Mouse (Mus musculus) stomach, embryonic 14.5 days (tissue): ENCODE measurements around the gene Tmem178b. TPM values are rescaled to one million over a fixed set of nuclear protein-coding genes. Genes with fewer than 3 reads are reported as not detected.

Experiments
- ATAC-seq: fragments of 200-750 bp; cut with Nextera tagmentation; 2 replicates; pipeline ENCODE4 v1.8.0; 2017; ENCODE audit warnings: low read depth, moderate TSS enrichment; ENCODE audit not compliant: insufficient number of reproducible peaks, insufficient read depth, low FRiP score
- H3K27ac ChIP-seq: fragments of 300-500 bp; sonication (generic); 2 replicates; pipeline ENCODE4 v1.5.1; 2014; ENCODE audit warnings: mild to moderate bottlenecking, low read length, moderate library complexity, mixed read lengths
- H3K27me3 ChIP-seq: fragments of 300-500 bp; sonication (generic); 2 replicates; pipeline ENCODE4 v1.6.1; 2014; ENCODE audit warnings: low read length, control low read depth, mixed read lengths; ENCODE audit not compliant: control insufficient read depth, insufficient read depth
- H3K36me3 ChIP-seq: fragments of 300-500 bp; sonication (generic); 2 replicates; pipeline ENCODE4 v1.6.1; 2014; ENCODE audit warnings: mild to moderate bottlenecking, control low read depth, low read length, moderate library complexity, mixed read lengths; ENCODE audit not compliant: control insufficient read depth, insufficient read depth
- H3K4me1 ChIP-seq: fragments of 300-500 bp; sonication (generic); 2 replicates; pipeline ENCODE4 v1.6.1; 2014; ENCODE audit warnings: low read length, control low read depth, mixed read lengths; ENCODE audit not compliant: control insufficient read depth, insufficient read depth
- H3K4me2 ChIP-seq: fragments of 300-500 bp; sonication (generic); replicated peaks from 2 replicates; pipeline ENCODE4 v1.6.1; 2014; ENCODE audit warnings: low read depth, low read length, control low read depth
- H3K4me3 ChIP-seq: fragments of 300-500 bp; sonication (generic); 2 replicates; pipeline ENCODE4 v1.5.1; 2014; ENCODE audit warnings: low read depth, low read length, control low read depth
- H3K9ac ChIP-seq: fragments of 300-500 bp; sonication (generic); replicated peaks from 2 replicates; pipeline ENCODE4 v1.6.1; 2014; ENCODE audit warnings: low read depth, mild to moderate bottlenecking, control low read depth, low read length, moderate library complexity, mixed read lengths
- H3K9me3 ChIP-seq: fragments of 300-500 bp; sonication (generic); 2 replicates; pipeline ENCODE4 v1.6.1; 2016; ENCODE audit warnings: low read depth, low read length, control low read depth; ENCODE audit not compliant: control insufficient read depth
- WGBS: fragments of 180-500 bp; shearing (Covaris S2); extraction: QIAGEN DNeasy Blood & Tissue Kit; methylation state at CpG from one replicate; pipeline ENCODE4 v1.1.7; 2014; 5-methylcytosine and 5-hydroxymethylcytosine counted together
- polyA plus RNA-seq: library from polyadenylated mRNA; unstranded; fragments of >200 nt; fragmentation: Nextera tagmentation; extraction: Ambion mirVana; gene quantifications from 2 replicates; pipeline ENCODE4 v1.2.1, GENCODE M21; 2014

Tmem178b gene
- polyA plus RNA-seq, 1 experiment from 2014 or later = 1.5 TPM

DNA sequence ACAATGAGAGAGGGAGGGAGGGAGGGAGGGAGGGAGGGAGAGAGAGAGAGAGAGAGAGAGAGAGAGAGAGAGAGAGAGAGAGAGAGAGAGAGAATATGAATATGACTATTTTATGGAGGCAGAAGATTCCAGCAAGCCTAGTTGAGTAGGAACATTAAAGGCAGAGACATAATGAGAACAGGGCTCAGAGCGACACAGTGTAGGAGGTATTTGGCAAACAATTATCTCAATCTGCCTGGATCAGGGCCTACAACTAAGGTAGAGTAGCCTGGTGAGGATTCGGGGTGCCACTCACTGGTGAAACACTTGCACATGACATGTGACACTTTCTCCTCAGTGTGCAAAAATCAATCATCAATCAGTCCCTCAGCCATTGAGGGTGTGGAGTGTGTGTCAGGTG, 225.4 kb downstream of the Tmem178b start:
- no peaks in the 10 kb centered on the region for H3K9me3 ChIP-seq
- WGBS = 76% methylated on average over 2 of the region's 2 CpGs
- ATAC-seq = no peak
- no peaks in the 10 kb centered on the region for H3K27me3 ChIP-seq
- no peak overlapping the region for H3K4me2 ChIP-seq
- no peak overlapping the region for H3K4me3 ChIP-seq
- H3K27ac ChIP-seq = no peak overlapping the region
- H3K4me1 ChIP-seq = no peaks in the 10 kb centered on the region
- no peaks in the 10 kb centered on the region for H3K36me3 ChIP-seq
- no peak overlapping the region for H3K9ac ChIP-seq

DNA sequence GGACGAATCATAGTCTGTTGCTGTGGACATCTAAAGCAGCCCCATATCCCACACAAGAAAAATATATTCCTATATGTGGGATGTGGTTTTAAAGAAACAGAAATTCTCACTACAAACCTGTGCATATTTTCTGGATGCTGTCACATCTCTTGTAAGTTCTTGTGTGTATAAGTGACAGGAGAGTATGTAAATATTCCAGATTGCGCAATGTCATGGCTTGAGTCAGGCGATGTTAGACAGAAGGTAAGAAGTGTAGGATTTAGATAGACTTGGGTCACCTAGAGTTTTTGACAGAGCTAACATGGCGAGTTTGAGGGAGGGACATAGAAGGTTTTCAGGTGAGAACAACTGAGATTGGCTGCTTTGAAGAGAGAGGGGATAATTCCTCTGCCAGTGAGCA, 228.7 kb downstream of the Tmem178b start:
- H3K4me1 ChIP-seq = no peaks in the 10 kb centered on the region
- WGBS = 86% methylated on average over 4 of the region's 4 CpGs
- H3K9me3 ChIP-seq = no peaks in the 10 kb centered on the region
- no peaks in the 10 kb centered on the region for H3K36me3 ChIP-seq
- ATAC-seq = no peak
- no peak overlapping the region for H3K27ac ChIP-seq
- H3K4me2 ChIP-seq = no peak overlapping the region
- H3K27me3 ChIP-seq = no peaks in the 10 kb centered on the region
- H3K4me3 ChIP-seq = no peak overlapping the region
- H3K9ac ChIP-seq = no peak overlapping the region

DNA sequence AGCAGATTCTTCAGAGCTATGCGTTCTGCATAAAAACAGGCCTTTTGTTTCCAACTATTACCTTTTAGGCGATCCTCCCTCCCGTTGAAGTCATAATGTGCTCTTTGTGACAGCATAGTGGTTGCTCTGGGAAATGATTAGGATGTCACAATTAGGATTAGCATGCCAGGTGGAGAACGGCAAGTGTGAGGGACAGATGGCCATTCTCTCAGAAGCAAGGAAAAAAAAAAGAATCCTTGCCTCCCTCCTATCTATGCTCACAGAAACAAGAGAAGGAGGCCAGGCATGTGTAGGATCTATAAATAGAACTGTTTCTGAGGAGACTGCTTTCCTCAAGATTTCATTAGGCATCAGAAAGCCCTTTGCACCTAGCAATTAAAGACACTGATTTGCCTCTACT, 229.8 kb downstream of the Tmem178b start:
- Histone ChIP-seq H3K4me2 (no peak overlapping the region), H3K36me3 (no peaks in the 10 kb centered on the region), H3K27me3 (no peaks in the 10 kb centered on the region), H3K9ac (no peak overlapping the region), H3K27ac (no peak overlapping the region), H3K4me1 (no peaks in the 10 kb centered on the region), H3K4me3 (no peak overlapping the region), H3K9me3 (no peaks in the 10 kb centered on the region)
- no peak for ATAC-seq
- WGBS = 48% methylated on average over 4 of the region's 4 CpGs

DNA sequence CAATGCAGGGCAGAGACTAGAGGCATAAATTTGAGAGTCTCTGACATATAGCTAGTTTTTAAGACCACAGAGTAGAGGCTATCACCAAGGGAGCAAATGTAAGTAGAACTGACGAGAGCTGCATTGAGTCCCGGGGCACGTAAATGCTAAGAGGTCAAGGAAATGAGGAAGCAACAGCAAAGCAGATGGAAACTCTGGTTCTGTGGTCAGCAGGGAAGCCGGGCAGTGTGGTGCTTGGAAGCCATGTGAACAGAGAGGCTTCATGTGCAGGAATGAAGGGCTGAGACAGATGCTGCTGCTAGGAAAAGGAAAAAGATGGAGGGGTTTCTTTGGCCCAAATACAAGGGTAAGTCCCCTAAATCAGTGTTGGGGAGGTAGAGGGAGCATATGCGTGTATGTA, 237.0 kb downstream of the Tmem178b start:
- H3K36me3 ChIP-seq = no peaks in the 10 kb centered on the region
- no peak overlapping the region for H3K9ac ChIP-seq
- no peaks in the 10 kb centered on the region for H3K27me3 ChIP-seq
- H3K4me3 ChIP-seq = no peak overlapping the region
- 71% methylated on average over 5 of the region's 5 CpGs for WGBS
- no peaks in the 10 kb centered on the region for H3K9me3 ChIP-seq
- H3K27ac ChIP-seq = no peak overlapping the region
- no peaks in the 10 kb centered on the region for H3K4me1 ChIP-seq
- H3K4me2 ChIP-seq = no peak overlapping the region
- no peak for ATAC-seq

DNA sequence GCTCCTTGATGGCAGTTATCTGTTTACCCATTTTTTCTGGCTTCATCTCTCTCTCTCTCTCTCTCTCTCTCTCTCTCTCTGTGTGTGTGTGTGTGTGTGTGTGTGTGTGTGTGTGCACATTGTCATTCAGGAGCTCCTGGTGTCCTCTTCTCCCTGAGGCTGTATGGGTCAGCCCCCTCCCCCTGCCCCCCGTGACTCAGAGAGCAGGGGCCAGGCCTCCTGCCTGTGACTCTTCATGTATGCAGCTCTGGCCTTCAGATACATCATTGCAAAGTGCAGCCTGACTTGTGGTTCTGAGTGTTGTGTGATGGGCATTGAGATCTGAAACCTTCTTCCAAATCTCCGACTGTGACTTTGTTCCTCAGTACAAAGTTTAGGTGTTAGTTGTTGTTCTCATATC, 237.7 kb downstream of the Tmem178b start:
- H3K9me3 ChIP-seq = no peaks in the 10 kb centered on the region
- no peaks in the 10 kb centered on the region for H3K4me1 ChIP-seq
- ATAC-seq = no peak
- H3K27ac ChIP-seq = no peak overlapping the region
- H3K4me3 ChIP-seq = no peak overlapping the region
- no peak overlapping the region for H3K9ac ChIP-seq
- H3K27me3 ChIP-seq = no peaks in the 10 kb centered on the region
- no peak overlapping the region for H3K4me2 ChIP-seq
- no peaks in the 10 kb centered on the region for H3K36me3 ChIP-seq
- WGBS = 67% methylated on average over 2 of the region's 2 CpGs

DNA sequence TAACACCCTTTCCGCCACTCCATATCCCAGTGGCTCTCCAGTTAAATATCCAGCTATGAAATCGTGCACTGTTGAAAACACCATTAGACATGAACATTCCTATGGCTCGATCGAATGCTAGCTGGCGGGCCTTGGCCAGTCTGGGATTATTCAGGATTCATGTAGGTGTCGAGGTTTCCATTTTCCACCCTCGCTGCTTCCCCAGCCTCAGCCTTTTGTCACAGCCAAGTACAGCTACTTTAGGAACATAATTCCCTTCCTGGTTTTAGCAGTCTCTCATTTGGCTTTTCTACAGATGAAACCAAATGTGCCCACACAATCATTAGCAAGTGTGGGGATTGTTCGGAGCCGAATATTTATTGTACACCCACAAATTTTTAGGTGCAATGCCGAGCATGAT, 239.4 kb downstream of the Tmem178b start:
- Histone ChIP-seq H3K4me1 (no peaks in the 10 kb centered on the region), H3K9me3 (no peaks in the 10 kb centered on the region), H3K36me3 (no peaks in the 10 kb centered on the region), H3K27ac (no peak overlapping the region), H3K27me3 (no peaks in the 10 kb centered on the region), H3K9ac (no peak overlapping the region), H3K4me2 (no peak overlapping the region), H3K4me3 (no peak overlapping the region)
- WGBS = 85% methylated on average over 10 of the region's 10 CpGs
- no peak for ATAC-seq

DNA sequence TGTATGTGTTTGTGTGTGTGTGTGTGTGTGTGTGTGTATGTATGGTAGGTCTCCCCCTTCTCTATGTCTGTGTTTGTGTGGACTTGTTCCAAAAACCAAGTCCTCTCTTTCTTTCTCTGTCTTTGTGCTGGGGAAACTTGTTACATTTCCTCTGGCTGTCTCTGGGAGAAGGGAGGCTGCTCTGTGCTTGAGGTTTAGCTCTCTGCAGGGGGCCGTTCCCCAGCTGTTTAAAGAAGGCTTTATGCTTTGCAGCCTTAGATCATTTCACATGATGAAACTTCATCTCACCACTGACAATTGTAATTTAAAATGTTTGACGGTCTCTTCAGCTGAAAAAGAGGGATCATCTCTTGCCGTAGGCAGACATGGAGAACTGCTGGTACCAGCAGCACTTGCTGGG, 243.2 kb downstream of the Tmem178b start:
- Histone ChIP-seq H3K9ac (no peak overlapping the region), H3K27ac (no peak overlapping the region), H3K4me1 (no peaks in the 10 kb centered on the region), H3K4me2 (no peak overlapping the region), H3K36me3 (no peaks in the 10 kb centered on the region), H3K27me3 (no peaks in the 10 kb centered on the region), H3K9me3 (no peaks in the 10 kb centered on the region), H3K4me3 (no peak overlapping the region)
- WGBS = 42% methylated on average over 3 of the region's 3 CpGs
- no peak for ATAC-seq

DNA sequence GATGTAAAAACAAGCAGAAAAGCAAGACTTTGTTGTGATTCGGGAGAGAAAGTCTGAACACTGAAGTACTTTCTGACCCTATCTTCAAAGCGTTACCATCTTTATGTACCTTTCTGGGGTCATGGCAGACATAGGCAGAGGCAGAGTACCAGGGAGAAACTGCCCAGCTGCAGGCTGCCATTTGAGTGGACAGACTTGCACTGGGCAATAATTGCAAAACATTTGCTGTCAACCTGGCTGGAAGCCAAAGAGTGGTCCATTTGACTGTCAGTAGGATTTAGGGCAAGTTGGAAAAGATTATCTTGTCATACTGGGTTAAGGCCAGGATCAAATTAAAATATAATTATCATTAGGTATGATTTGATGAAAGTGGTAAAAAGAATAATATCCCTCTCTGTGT, 247.1 kb downstream of the Tmem178b start:
- 89% methylated on average over 2 of the region's 2 CpGs for WGBS
- Histone ChIP-seq H3K4me1 (0 out of 2 replicates have a peak, but pooled peaks cover 2% of the 10 kb centered on the region), H3K9me3 (no peaks in the 10 kb centered on the region), H3K27me3 (no peaks in the 10 kb centered on the region), H3K27ac (no peak overlapping the region), H3K9ac (no peak overlapping the region), H3K36me3 (no peaks in the 10 kb centered on the region), H3K4me3 (no peak overlapping the region), H3K4me2 (no peak overlapping the region)
- ATAC-seq = no peak

DNA sequence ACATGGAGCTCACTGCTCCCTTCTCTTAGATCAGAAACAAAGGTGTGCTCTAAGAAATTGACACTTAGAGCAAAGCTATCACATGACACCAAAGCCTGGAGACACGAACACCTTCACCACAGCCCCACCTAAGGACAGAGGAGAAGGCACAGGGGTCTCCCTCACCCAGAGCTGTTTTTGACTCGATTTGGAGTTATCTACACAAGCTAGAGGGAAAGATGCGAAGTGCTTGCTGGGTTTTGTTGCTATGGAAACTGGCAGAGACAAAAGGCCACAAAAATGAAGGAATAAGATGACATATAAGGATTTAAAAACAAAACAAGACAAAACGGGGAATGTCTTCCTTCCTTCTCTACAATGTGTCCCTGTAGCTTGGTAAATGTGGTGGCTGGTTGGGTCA, 248.4 kb downstream of the Tmem178b start:
- no peak for ATAC-seq
- no peaks in the 10 kb centered on the region for H3K36me3 ChIP-seq
- 53% methylated on average over 4 of the region's 4 CpGs for WGBS
- 0 out of 2 replicates have a peak, but pooled peaks cover 2% of the 10 kb centered on the region for H3K4me1 ChIP-seq
- H3K4me2 ChIP-seq = no peak overlapping the region
- no peak overlapping the region for H3K27ac ChIP-seq
- no peak overlapping the region for H3K4me3 ChIP-seq
- no peaks in the 10 kb centered on the region for H3K9me3 ChIP-seq
- no peak overlapping the region for H3K9ac ChIP-seq
- no peaks in the 10 kb centered on the region for H3K27me3 ChIP-seq
